Mouse (Mus musculus) E14TG2a.4 (cell line): ENCODE measurements around the gene Creb3l2.

Experiments used
- CTCF ChIP-seq: conservative IDR thresholded peaks from 2 replicates; pipeline ENCODE4 v1.5.1; 2014; ENCODE audit warnings: low read length
- NANOG ChIP-seq: IDR thresholded peaks from 2 replicates; pipeline ENCODE4 v1.6.1; 2014; ENCODE audit warnings: borderline replicate concordance, low read length, mixed read lengths
- POU5F1 ChIP-seq: IDR thresholded peaks from 2 replicates; pipeline ENCODE4 v1.6.1; 2014; ENCODE audit warnings: low read length, borderline replicate concordance

DNA sequence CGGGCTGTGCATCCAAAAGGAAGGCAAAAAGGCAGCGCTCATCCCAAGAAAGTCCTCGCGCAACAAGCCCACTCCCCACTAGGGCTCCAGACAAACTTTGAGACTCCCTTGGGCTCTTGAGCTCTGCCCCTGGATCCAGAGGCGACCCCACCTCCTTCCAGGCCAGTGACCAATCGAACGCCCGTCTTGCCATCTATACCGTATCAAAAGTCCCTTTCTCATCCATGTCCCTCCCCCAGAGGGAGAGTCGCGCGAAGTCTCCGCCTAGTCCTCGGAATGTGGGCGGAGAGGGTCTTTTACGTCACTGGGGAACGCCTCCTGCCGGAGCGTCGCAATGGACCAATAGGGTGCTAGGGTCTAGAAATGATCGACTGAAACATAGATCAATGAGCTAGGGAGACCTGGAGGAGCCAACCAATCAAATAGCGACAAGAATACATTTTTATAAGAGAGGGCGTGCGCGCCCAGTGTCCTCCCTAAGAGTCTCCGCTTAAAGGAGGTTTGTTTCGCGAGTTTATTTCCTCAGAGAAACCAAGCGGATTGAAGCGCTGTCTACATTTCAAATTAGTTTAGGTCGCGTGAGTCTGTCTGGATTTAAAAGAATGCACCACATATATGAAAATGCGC is at the start of gene Creb3l2:
- TF ChIP-seq CTCF (no peak), NANOG (no peak), POU5F1 (no peak)
